Mouse (Mus musculus) MEL (cell line): ENCODE measurements around the gene Spout1. TPM values are rescaled to one million over a fixed set of nuclear protein-coding genes. Genes with fewer than 3 reads are reported as not detected.

Experiments
- DNase-seq: peaks from one replicate; pipeline ENCODE4 v3.0.0; 2011; ENCODE audit warnings: low read depth, low spot score
- H3K27ac ChIP-seq: 2 replicates; pipeline ENCODE4 v1.5.1; 2012; ENCODE audit warnings: low read depth, mild to moderate bottlenecking, control low read depth, low read length, moderate library complexity; ENCODE audit not compliant: control insufficient read depth
- H3K27me3 ChIP-seq, 2 experiments: fragments of 150-350 bp in 1 of 2; sonication (generic) in 1 of 2; 2 replicates each; pipeline ENCODE4 v1.6.1; 2012; ENCODE audit warnings: low read length in 2 of 2, mild to moderate bottlenecking in 2 of 2, improper control_type of control experiment in 1 of 2, moderate library complexity in 1 of 2; ENCODE audit not compliant: insufficient read depth in 2 of 2, control insufficient read depth in 1 of 2
- H3K36me3 ChIP-seq, 2 experiments: 2 replicates each; pipeline ENCODE4 v1.6.1; 2012 to 2014; ENCODE audit warnings: low read length in 2 of 2, improper control_type of control experiment in 1 of 2, inconsistent platforms in 1 of 2, mild to moderate bottlenecking in 1 of 2; ENCODE audit not compliant: insufficient read depth in 2 of 2, control insufficient read depth in 1 of 2
- H3K4me1 ChIP-seq, 2 experiments: fragments of 150-350 bp in 1 of 2; sonication (generic) in 1 of 2; 2 replicates each; pipeline ENCODE4 v1.6.1; 2012; ENCODE audit warnings: low read length in 2 of 2, improper control_type of control experiment in 1 of 2, mild to moderate bottlenecking in 1 of 2; ENCODE audit not compliant: insufficient read depth in 2 of 2, control insufficient read depth in 1 of 2
- H3K4me3 ChIP-seq, 2 experiments: fragments of 150-350 bp in 1 of 2; sonication (generic) in 1 of 2; 2 replicates each; pipeline ENCODE4 v1.5.1; 2012; ENCODE audit warnings: low read depth in 2 of 2, low read length in 2 of 2, mild to moderate bottlenecking in 2 of 2, moderate library complexity in 2 of 2, control low read depth in 1 of 2, improper control_type of control experiment in 1 of 2; ENCODE audit not compliant: control insufficient read depth in 1 of 2, insufficient read depth in 1 of 2
- H3K79me2 ChIP-seq: 2 replicates; pipeline ENCODE4 v1.6.1; 2012; ENCODE audit warnings: mild to moderate bottlenecking, low read length, moderate library complexity; ENCODE audit not compliant: control insufficient read depth, poor library complexity, insufficient read depth
- H3K9ac ChIP-seq: 2 replicates; pipeline ENCODE4 v1.6.1; 2012; ENCODE audit warnings: low read depth, mild to moderate bottlenecking, control low read depth, low read length, moderate library complexity; ENCODE audit not compliant: control insufficient read depth, poor library complexity, severe bottlenecking
- H3K9me3 ChIP-seq: fragments of 150-350 bp; sonication (generic); replicated peaks from 2 replicates; pipeline ENCODE4 v1.6.1; 2012; ENCODE audit warnings: mild to moderate bottlenecking, low read length, improper control_type of control experiment, moderate library complexity; ENCODE audit not compliant: insufficient read depth
- CHD1 ChIP-seq: IDR thresholded peaks from 2 replicates; pipeline ENCODE4 v1.6.1; 2012; ENCODE audit warnings: low read depth, mild to moderate bottlenecking, inconsistent platforms, low read length, improper control_type of control experiment
- CTCF ChIP-seq, 3 experiments: IDR thresholded peaks in 2 of 3; conservative IDR thresholded peaks in 1 of 3; 2 replicates each; pipeline ENCODE4 v1.5.1; 2011 to 2012; ENCODE audit warnings: low read length in 3 of 3, low read depth in 2 of 3, mild to moderate bottlenecking in 2 of 3, improper control_type of control experiment in 1 of 3, inconsistent platforms in 1 of 3, mixed read lengths in 1 of 3, moderate library complexity in 1 of 3; ENCODE audit not compliant: control insufficient read depth in 1 of 3, insufficient read depth in 1 of 3, poor library complexity in 1 of 3, severe bottlenecking in 1 of 3
- EP300 ChIP-seq, 2 experiments: IDR thresholded peaks; 2 replicates each; pipeline ENCODE4 v1.6.1; 2011; ENCODE audit warnings: improper control_type of control experiment in 2 of 2, low read length in 2 of 2, low read depth in 1 of 2, mild to moderate bottlenecking in 1 of 2
- GABPA ChIP-seq: IDR thresholded peaks from 2 replicates; pipeline ENCODE4 v1.6.1; 2012; ENCODE audit warnings: low read depth, mild to moderate bottlenecking, inconsistent platforms, low read length, improper control_type of control experiment, moderate library complexity
- KAT2A ChIP-seq: conservative IDR thresholded peaks from 2 replicates; pipeline ENCODE4 v1.6.1; 2012; ENCODE audit warnings: low read depth, low read length, improper control_type of control experiment, inconsistent platforms
- MXI1 ChIP-seq: IDR thresholded peaks from 2 replicates; pipeline ENCODE4 v1.6.1; 2011; ENCODE audit warnings: mild to moderate bottlenecking, low read depth, low read length, improper control_type of control experiment
- MYC ChIP-seq: IDR thresholded peaks from 2 replicates; pipeline ENCODE4 v1.6.1; 2011; ENCODE audit warnings: low read depth, mild to moderate bottlenecking, low read length, improper control_type of control experiment, moderate library complexity
- POLR2AphosphoS2 ChIP-seq: IDR thresholded peaks from 2 replicates; pipeline ENCODE4 v1.6.1; 2011; ENCODE audit warnings: low read length, improper control_type of control experiment
- POLR2AphosphoS5 ChIP-seq: IDR thresholded peaks from 2 replicates; pipeline ENCODE4 v1.6.1; 2012; ENCODE audit warnings: low read depth, borderline replicate concordance, mild to moderate bottlenecking, inconsistent platforms, low read length, moderate library complexity, mixed read lengths
- TAL1 ChIP-seq: IDR thresholded peaks from 2 replicates; pipeline ENCODE4 v1.6.1; 2012; ENCODE audit warnings: mild to moderate bottlenecking, inconsistent platforms, low read length, moderate library complexity, mixed read lengths
- TBP ChIP-seq: IDR thresholded peaks from 2 replicates; pipeline ENCODE4 v1.8.0; 2011; ENCODE audit warnings: low read depth, low read length, improper control_type of control experiment
- USF1 ChIP-seq: IDR thresholded peaks from 2 replicates; pipeline ENCODE4 v1.6.1; 2014; ENCODE audit warnings: low read depth, mild to moderate bottlenecking, inconsistent platforms, low read length, improper control_type of control experiment, moderate library complexity
- USF2 ChIP-seq, 2 experiments: IDR thresholded peaks; 2 replicates each; pipeline ENCODE4 v1.6.1; 2011 to 2012; ENCODE audit warnings: improper control_type of control experiment in 2 of 2, low read length in 2 of 2, borderline replicate concordance in 1 of 2, inconsistent platforms in 1 of 2, low read depth in 1 of 2, mild to moderate bottlenecking in 1 of 2; ENCODE audit not compliant: insufficient read depth in 1 of 2
- ZMIZ1 ChIP-seq: IDR thresholded peaks from 2 replicates; pipeline ENCODE4 v1.6.1; 2012; ENCODE audit warnings: low read depth, mild to moderate bottlenecking, inconsistent platforms, low read length, improper control_type of control experiment, moderate library complexity
- ZNF384 ChIP-seq: IDR thresholded peaks from 2 replicates; pipeline ENCODE4 v1.6.1; 2012; ENCODE audit warnings: low read depth, mild to moderate bottlenecking, inconsistent platforms, low read length, improper control_type of control experiment
- polyA plus RNA-seq, 2 experiments: library from polyadenylated mRNA; stranded (reverse) in 1 of 2; unstranded in 1 of 2; fragments of >175 nt in 1 of 2; fragments of >200 nt in 1 of 2; gene quantifications; 2 replicates each; pipeline versions ENCODE4 v1.2.1 to v1.2.4; 2012; ENCODE audit warnings: low replicate concordance in 2 of 2, low read depth in 1 of 2; ENCODE audit not compliant: insufficient read length in 2 of 2, insufficient read depth in 1 of 2, missing spikeins in 1 of 2
- total RNA-seq: library from RNA; depleted of rRNA; stranded (reverse); fragments of 300-350 nt; gene quantifications from 2 replicates; pipeline ENCODE4 v1.2.3, GENCODE M21; 2012

The Spout1 gene
- total and polyA plus RNA-seq, 3 experiments = 83.6 to 220 (median 103) TPM

DNA sequence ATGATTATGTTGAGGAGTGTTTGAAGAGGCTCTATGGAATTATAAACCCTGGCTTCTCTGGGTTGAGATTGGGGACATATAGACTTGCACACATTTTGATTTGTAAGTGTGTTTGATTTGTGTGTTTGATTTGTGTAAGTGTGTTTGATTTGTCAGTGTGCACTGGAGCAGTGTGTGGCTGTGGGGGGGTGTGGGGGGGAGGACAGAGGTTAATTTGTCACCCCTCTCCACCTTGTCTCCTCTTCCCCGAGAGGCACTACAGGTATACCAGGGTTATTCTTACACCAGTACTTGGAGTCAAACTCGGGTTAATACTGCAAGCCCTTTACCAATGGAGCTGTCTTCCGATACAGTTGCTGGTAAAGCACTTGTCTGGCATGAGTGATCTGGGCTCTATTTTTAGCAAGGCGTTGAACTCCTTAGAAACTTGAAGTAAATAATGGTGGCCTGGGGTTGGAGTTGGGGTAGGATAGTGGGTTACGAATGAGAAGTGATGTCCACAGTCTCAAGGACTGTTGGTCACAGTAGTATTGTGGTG is 22.2 kb upstream of the Spout1 start:
- Histone ChIP-seq H3K27me3 (no peaks in the 10 kb centered on the region), H3K9ac (no peak overlapping the region), H3K9me3 (no peaks in the 10 kb centered on the region), H3K4me1 (peaks cover 0 to 3% of the 10 kb centered on the region in 2 experiments; a peak in 1 of 4 replicates), H3K4me3 (no peak overlapping the region), H3K27ac (no peak overlapping the region), H3K36me3 (no peaks in the 10 kb centered on the region), H3K79me2 (no peaks in the 10 kb centered on the region; the same call in 1 of the 2 replicates)
- DNase-seq = no peak
- TF ChIP-seq GABPA (no peak), KAT2A (no peak), CTCF (IDR thresholded peaks at IDR 0.05 in 2 of 3, conservative IDR thresholded peaks at IDR 0.05 in 1 of 3; ENCODE audit: control insufficient read depth in 1 of 3, insufficient read depth in 1 of 3, low read depth in 2 of 3, low read length in 3 of 3, poor library complexity in 1 of 3, severe bottlenecking in 1 of 3) (no peak), ZNF384 (no peak), MXI1 (no peak), TBP (no peak), ZMIZ1 (no peak), EP300 (IDR thresholded peaks at IDR 0.05; ENCODE audit: low read depth in 1 of 2, low read length in 2 of 2) (no peak), MYC (no peak), USF1 (no peak), TAL1 (no peak), POLR2AphosphoS5 (no peak), CHD1 (no peak)

DNA sequence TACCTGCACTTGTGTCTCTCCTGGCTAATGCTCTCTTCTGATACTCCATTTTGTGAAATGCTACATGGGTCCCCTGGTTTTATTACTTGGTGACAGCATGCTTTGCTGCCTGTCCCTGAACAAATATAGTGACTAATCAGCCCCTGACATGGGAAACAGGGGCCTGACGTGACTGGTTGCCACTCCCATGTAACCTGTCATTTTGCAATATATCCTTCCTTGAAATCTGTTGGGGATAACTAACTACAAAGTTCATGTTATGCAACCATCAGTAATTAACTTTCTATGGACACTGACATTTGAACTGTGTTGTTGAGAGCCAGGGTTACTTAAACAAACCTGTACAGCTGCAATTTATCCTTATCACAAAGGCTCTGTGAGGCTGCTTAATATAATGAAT is 21.7 kb upstream of the Spout1 start:
- no peak for DNase-seq
- H3K4me3 ChIP-seq = no peak overlapping the region
- no peaks in the 10 kb centered on the region for H3K27me3 ChIP-seq
- TF ChIP-seq POLR2AphosphoS2 (no peak), USF2 (IDR thresholded peaks at IDR 0.05; ENCODE audit: borderline replicate concordance in 1 of 2, insufficient read depth in 1 of 2, low read depth in 1 of 2, low read length in 2 of 2) (no peak)
- H3K36me3 ChIP-seq = no peaks in the 10 kb centered on the region
- H3K9me3 ChIP-seq = no peaks in the 10 kb centered on the region
- H3K27ac ChIP-seq = no peak overlapping the region
- H3K4me1 ChIP-seq = peaks cover 0 to 3% of the 10 kb centered on the region in 2 experiments; a peak in 1 of 4 replicates
- H3K79me2 ChIP-seq = no peaks in the 10 kb centered on the region; the same call in 1 of the 2 replicates
- no peak overlapping the region for H3K9ac ChIP-seq
